Mouse (Mus musculus) urinary bladder, adult 18-20 months (tissue): ENCODE data around the gene Ppp1r14d.

Experiments
- DNase-seq, 2 experiments: peaks; one replicate each; pipeline ENCODE4 v3.0.0; 2022; ENCODE audit warnings: low spot score in 2 of 2, mixed read lengths in 2 of 2

The Ppp1r14d gene

DNA sequence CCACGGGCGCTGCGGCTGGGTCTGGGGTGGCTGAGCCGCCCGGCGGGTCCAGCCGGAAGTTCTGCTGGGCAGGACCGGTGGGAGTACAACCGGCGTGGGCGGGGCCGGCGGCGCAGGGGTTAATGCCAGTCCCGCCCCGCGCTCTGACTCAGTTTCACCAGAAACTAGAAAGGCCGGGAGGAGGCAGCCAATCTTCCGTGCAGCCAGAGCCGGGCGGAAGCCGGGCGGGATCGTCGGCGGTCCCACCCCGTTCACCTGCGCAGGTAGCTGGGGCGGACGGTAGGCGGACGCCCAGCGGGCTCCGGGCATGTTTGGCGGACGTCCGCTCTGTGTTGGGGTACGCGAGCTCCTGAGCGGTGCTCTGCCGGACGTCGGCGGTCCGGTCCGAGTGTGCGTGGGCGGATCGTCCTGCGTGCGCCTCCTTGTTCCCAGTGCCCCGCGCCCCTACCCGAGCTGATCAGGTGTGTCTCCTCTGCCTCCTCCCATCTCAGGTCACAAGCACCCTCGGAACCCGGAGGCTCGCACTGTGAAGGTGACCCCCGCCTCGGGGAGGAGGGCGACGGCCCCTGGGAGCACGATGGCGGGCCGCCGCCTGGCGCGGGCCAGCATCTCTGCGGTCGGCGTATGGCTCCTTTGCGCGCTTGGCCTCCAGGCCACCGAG lies 7.6 kb upstream of the Ppp1r14d start, which contains the start of gene Spint1:
Spint1 (plus strand) TSS at position 153 of the 661 bp plus-strand sequence.
- DNase-seq: peak; percentile 73 to 79

DNA sequence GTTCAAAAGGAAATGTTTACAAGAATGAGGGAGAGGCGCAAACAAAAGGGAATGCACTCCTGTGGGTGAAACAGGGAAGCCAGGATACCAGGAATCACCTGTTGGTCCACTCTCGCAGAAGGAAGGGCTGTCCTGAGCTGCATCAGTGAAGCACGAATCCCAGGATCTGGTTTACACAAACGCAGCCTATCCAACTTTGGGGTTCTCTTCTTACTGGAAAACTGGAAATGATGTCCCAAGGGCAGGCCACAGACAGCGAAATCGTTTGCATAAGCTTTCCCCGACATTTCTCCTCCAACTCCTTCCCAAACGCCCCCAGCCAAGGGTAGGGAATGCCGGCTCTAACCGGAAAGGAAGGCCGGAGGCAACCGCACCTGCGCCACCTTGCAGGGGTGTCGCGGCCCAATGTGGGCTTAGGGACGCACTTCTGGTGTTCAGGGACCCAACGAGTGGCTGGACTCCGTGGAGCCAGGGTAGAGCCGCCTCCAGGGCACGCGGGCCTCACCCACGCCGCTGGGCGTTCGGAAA lies 7.0 kb upstream of the Ppp1r14d start:
- no peak for DNase-seq

DNA sequence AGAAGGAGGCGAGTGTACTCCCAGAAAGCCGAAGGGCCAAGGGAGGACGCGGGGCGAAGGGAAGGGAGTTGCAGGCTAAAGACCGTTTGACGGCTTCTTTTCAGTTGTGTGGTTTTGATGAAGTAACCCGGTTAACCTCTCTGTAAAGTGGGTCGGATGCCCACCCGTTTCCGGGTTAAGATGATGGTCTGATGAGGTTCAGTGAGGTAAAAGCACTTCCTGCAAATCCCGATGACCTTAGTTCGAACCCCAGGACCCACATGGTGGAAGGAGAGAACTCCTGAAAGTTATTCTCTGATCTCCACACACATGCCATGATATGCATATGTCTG lies 20.6 kb downstream of the Ppp1r14d start:
- no peak for DNase-seq

- peak; percentile 86 to 95 for DNase-seq
Observed at GRCm38 (mm10) chr2:119208344-119209175, 21.1 kb downstream of the Ppp1r14d start, which contains the start of the genes Zfyve19 and Dnajc17. TSS of gene Zfyve19 (plus strand) at chr2:119208617. TSS of gene Dnajc17 (minus strand) at chr2:119208795.

DNA sequence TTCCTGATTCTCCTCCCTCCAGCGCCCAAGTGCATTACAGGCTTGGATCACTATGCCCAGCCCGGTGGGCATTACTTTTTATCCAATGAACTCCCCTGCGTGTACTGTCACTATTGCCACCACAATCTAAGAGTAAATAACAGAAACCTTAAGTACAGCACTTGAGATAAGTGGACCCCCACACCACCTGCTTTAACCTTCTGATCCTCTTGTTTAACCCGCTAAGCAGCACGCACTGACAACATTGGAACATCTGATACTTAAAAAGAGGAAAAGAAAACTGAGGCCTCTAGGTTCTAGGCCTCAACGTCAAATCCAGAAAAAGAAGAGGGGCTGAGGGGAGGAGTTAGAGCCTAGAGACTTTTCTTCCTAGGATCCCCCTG lies 21.8 kb downstream of the Ppp1r14d start:
- DNase-seq: no peak

GRCm38 (mm10) chr2:119203871-119204460 lies 25.7 kb downstream of the Ppp1r14d start:
- DNase-seq: no peak

DNA sequence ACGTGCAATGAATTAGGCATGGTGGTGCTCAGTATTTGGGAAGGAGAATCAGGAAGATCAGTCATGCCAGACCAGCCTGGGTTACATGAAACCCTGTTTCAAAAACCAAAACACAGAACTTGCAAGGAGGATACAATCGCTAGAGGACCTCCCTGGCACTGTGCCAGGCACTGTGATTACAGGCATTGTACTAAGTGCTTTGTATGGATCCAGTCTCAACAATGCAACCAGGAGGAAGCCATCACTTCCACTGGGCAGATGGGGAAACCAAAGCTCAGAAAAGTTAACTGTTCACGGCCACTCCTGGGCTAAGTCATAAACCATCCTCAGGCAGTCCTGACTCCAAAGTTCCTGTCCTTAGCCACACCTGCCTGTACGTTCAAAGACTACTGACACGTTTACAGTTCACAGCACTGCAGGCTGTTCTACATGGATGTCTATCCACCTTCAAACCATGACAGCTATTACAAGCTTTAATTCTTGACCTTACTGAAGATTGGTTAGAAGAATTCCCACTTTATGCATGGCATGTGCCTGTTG lies 26.7 kb downstream of the Ppp1r14d start:
- no peak for DNase-seq

- DNase-seq: no peak
Observed at GRCm38 (mm10) chr2:119198934-119199333, 30.8 kb downstream of the Ppp1r14d start.

- DNase-seq: no peak
Observed at GRCm38 (mm10) chr2:119198049-119198448, 31.7 kb downstream of the Ppp1r14d start.

GRCm38 (mm10) chr2:119197493-119197892 lies 32.2 kb downstream of the Ppp1r14d start:
- no peak for DNase-seq

DNA sequence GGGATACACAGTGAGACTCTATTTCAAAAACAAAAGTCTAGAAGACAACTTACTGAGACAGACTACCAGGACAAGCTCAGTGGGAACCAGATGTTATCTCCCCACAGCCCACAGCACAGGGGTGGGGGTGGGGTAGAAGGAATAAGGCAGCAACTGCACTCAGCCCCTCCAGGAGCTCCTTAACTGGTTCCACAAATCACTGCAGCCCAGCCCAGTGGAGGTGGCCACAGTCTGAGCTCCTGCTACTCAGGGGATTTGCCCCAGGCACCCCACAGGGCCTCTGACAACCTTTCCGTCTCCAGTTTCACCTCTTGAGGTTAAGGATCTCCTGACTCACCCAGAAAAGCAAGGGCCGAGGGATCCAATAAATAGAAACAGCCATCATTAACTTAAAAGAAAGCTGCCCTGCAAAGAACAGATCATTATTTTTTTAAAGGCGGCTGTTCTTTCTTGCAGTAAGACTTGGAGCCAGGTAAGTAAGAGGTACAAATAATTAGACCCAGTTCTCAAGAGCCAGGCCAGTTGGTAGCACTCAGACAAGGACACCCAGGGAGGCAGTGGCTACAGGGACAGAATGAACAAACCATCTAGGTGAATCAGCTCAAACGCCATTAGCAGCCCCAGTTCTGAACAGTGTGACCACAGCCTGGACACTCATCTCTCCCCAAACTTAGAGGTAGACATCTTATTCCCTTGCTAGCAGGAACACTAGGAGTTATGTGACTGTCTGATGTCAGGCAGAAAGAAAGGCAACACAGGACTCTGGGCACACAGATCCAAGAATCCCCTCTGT lies 33.2 kb downstream of the Ppp1r14d start:
- DNase-seq: no peak

- DNase-seq: no peak
Observed at GRCm38 (mm10) chr2:119194140-119194539, 35.6 kb downstream of the Ppp1r14d start.

GRCm38 (mm10) chr2:119190969-119191368 lies 38.7 kb downstream of the Ppp1r14d start:
- no peak for DNase-seq

DNA sequence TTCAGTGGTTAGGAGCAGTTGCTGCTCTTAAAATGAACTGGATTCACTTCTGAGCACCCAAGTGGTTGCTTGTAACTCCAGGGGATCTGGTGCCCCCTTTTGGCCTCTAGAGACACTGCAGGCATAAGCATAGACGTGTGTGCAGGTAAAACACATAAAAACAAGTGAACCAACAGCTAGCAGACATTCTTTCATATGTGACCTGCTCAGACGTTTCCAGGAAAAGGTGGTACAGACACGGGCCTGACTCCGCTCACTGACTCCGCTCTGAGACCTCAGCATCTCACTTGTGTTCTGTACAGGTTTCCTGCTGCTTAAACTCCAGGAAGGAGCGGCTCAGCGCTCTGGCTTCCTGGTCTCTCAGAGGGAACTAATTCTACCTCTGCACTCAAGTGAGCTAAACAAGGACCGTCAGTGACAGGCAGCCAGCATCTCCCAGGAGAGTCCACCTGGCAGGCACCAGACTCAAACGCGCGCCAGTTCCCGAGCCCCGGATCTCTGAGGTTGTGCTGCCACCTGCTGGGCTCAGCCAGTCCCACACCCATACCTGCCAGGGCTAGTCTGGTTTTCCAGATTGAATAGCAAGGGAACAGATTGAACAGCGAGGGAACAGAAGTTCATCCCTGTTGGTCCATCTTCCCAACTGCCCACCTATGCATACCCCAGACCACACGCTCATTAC lies 40.5 kb downstream of the Ppp1r14d start:
- DNase-seq: peak; percentile 76 to 89

GRCm38 (mm10) chr2:119182914-119183313 lies 46.8 kb downstream of the Ppp1r14d start:
- DNase-seq: no peak

DNA sequence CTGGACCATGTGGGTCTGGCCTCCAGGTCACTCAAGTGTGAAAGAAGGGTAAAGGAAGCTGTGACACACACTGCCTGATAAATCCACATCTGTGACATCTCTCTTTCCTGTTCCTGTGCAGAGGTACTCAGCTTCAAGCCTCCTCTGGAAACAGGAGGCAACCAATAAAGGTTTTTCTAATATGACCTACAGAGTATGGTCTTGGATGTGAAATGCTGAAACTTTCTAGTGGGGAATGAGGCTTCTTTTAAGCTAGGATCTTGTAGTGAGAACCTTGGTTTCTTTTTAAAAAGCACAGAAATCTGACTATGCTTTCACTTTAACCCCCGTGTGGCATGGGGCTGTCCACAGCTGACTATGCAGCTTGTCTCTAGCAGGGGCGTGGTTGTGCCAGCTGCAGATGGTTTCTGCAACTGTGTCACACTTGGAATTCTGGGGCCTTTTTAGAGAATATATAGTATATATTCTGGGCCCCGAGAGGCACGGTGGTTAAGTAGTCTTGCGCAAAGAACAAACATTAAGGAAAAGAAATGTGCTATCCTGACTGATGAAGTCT lies 52.2 kb downstream of the Ppp1r14d start:
- DNase-seq: no peak

GRCm38 (mm10) chr2:119176761-119177160 lies 52.9 kb downstream of the Ppp1r14d start:
- no peak for DNase-seq

DNA sequence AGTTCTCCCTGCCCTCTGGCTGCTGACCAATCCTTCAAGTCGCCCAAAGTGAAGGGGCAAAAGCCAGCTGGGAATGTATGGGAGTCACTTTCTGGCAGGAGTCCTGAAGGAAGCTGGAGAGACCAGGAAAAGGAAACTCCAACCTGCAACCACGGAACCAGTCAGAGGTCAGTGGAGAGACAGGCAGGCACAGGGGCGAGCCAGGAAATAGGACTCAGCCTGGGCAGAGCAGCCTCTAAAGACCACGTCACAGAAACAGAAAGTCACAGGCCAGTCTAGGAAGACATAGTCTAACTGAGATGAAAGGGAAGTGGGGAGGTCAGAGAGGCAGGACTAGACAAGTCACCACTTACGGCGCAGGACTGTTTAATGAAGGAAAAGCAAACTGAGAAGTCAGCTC lies 54.1 kb downstream of the Ppp1r14d start:
- DNase-seq: no peak

DNA sequence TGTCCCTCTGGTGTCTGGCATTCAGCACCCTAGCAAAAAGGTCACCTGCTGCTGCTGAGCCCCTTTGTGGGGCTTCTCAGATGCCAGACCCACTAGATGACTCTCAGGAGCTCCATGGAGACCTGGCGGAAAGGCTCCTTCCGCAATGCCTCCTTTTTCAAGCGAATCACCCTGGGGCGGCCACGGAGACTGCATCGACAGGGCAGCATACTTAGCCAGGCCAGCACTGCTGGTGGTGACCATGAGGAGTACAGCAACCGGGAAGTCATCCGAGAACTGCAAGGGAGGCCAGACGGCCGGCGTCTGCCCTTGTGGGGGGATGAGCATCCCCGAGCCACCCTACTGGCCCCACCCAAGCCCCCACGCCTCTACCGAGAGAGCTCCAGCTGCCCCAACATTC lies 54.8 kb downstream of the Ppp1r14d start:
- DNase-seq: no peak

DNA sequence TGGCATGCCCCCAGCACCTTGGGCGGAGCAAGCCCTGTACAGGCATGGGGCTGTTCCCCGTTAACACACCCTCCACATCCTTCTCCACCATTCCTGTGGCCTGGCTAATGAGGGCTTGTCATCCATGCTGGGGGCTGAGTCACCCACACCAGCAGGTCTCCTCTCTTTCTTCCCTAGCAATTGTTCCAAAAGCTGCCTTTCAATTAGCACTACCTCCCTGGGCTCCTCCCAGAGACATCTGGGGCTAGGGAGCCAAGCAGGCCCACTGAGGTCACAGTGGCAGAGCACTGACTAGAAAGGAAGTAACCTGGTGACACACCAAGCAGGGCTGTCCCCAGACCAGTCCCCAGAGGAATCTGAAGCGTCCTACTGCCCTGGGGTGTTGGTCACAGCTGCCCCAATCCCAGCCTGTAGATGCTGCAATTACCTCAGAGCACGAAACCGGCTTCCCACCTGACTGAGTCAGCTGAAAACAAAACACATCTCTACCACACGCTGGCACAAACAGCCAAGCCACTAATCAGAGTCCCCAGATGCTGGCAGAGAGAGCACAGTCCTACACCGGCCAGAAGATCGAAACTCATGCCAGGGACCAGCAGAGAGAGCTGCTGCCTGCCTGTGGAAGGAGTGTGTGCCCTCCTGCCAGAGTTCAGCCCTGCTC lies 55.6 kb downstream of the Ppp1r14d start, which contains the start of gene Gm14137:
Gm14137 (plus strand) TSS at position 519 of the 661 bp plus-strand sequence.
- no peak for DNase-seq
